Mouse (Mus musculus): Measurements from ENCODE around the gene Lta.

Lta gene

DNA sequence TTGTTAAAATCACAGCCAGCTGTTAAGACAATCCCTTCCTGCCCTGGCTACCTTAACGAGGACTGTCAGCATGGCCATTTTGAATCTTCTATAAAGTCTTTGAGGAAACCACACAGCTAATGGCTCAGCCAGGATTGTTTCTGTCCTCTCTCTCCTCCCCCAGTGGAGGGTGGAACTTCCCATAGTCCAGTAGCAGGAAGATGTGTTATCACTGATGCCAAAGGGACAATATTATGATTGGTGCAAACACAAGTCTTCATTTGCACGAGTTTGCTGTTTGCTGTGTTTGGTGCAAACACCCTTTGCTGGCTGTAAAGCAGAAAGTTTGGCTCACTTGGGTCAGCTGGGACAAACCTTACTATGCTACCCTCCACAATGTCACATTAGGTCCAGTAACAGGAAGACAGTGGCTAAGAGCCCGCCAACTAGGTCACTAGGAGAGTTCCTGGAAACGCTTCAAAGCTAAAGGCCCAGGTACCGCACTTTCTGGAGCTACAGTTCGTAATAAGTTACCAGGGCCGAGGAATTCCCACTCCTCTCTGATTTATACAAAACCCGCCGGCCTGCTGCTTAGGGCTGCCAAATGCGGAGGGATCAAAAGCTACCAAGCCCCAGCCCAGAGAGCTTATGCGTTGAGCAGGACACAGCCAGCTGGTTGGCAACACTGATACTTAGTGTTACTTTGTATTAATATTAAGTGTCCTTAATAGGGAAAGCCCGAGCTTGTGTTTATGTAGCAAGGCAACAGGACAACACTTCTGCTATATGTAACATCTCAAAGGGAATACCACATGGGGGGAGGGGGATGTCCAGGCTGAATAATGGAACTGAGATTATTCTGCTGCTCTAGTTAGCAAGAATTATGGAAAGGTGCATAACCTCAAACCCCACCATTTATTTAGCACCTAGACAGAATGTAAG lies 35.5 kb upstream of the Lta start:
- 19% methylated on average over 12 of the region's 12 CpGs for WGBS

DNA sequence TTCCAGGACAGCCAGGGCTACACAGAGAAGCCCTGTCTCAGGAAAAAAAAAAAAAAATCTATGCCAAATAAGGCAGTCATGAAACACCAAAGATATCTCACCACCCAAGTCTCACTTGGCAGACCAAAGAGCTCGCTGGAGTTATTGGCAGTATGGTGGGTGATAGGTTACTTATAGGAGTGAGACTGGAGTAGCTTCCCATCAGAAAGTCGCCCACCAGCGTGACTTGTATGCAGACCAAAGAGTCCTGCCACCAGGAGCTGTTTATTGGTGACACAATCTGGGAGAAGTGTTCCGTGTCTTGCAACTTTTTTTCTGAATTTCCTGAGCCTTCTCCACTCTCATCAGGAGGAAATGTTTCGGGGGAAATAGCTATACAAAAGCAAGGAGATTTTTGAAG lies 34.5 kb upstream of the Lta start:
- 55% methylated on average over 5 of the region's 5 CpGs for WGBS

DNA sequence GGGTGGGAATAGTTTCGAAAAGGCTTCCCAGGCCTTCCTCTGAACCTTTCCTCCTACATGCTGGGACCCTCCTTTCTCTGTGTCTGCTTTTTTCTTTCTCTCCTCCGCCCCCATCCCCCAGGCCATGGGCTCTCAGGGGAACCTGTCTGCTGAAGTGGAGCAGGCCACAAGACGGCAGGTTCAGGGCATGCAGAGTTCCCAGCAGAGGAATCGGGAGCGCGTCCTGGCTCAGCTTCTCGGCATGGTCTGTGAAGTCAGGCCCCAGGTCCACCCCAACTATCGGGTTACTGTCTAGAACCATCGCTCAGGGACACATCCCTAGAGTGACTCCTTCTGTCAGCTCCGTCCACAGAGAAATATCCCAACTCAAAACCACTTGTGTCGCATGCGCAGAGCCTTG lies 32.4 kb upstream of the Lta start:
- 86% methylated on average over 12 of the region's 12 CpGs for WGBS

DNA sequence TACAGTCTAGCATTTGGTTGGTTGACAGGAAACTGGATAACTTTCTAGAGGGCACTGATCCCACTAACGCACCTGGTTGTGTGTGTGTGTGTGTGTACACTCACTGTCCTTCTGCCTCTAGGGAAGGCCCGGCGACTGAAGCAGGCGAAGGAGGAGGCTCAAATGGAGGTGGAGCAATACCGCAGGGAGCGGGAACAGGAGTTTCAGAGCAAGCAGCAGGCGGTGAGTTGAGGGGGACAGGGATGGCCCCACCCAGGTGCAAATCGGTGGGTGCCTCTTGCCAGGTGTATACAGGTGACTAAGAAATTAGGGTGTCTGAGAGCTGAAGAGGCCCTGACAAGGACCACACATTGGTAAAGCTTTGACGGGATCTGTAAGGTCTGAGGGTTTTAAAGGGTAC lies 31.8 kb upstream of the Lta start:
- WGBS: 32% methylated on average over 9 of the region's 9 CpGs

DNA sequence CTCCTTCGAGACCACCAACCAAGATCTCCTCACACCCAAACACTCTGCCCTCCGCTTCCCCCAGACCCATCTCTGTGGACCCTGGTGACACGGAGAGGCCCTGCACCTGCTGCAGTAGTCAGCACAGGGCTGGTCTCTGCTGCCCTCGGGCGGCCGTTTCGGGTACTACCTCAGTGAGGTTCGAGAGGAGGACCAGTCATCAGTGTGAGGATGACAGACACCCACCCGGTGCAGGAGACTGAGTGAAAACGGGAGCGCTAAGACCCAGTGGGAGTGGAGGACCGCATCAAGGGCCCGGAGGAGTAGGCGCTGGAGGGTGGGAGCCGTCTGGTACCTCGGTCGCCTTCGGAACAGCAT lies 31.2 kb upstream of the Lta start:
- WGBS: under 1% methylated on average over 18 of the region's 18 CpGs

DNA sequence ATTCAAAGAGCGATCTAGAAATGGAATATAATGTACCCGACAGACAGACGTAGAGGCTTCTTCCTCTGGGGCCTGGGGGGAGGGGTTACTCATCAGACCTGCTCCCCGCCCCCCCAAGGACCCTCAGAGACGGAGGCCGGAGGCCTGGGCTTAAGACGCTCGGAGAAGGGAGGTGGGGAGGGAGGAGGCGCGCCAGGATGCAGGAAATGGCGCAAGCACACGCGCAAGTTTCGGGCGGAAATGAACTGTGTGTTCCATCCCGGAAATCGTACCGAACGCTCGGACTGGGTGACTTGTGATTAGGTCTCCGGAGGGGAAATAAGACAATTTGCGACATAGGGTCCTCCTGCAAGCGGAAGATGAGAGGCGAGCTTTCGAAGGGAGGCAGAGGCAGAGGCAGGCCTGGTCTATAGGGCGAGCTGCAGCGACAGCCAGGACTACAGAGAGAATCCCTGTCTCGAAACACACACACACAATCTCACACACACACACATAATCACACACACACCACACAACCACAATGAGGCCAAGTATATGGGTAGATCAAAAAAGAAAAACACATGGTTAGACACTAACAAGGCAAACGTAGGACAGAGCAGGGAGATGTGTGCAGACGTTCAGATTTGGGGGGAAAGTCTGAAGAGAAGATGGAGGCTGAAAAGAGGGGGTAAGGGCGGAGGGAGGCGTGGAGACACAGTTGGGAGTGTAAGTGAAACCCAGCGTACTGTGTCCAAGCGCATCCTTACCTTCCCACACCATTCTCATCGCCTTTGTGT lies 30.7 kb upstream of the Lta start, which contains the start of gene Nfkbil1:
Gene Nfkbil1 (minus strand): TSS at position 179 of the 776 bp plus-strand sequence.
- under 1% methylated on average over 35 of the region's 35 CpGs for WGBS

DNA sequence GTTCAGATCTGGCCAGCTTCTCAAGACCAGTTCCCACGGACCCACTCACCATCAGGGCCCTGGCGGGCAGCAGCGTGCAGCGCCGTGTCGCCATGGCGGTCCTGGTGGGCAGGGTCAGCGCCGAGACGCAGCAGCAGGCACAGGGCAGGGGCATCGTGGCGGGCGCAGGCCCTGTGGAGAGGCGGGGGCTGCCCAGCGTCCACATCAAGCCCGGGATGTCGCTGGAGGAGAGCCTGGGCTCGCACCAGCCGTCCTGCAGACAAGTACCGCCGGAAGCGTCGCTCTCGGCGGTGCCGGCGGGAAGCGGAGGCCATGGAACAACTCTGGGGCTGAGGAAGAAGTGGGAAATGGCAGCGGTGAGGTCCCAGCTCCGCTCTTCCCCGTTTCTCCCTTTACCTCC lies 29.8 kb upstream of the Lta start:
- under 1% methylated on average over 31 of the region's 31 CpGs for WGBS

DNA sequence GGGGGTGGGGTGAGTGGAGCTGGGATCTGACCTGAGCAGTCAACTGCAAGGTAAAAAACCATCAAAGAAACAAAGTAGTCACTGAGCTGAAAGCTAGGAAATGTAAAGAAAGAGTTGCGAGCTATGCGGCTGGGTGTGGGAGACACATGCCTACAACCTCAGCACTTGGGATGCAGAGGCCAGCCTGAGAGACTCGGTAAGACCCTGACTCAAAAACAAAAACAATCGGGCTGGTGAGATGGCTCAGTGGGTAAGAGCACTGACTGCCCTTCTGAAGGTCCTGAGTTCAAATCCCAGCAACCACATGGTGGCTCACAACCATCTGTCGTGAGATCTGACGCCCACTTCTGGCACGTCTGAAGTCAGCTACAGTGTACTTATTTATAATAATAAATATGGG lies 28.9 kb upstream of the Lta start:
- WGBS: 63% methylated on average over 7 of the region's 7 CpGs

DNA sequence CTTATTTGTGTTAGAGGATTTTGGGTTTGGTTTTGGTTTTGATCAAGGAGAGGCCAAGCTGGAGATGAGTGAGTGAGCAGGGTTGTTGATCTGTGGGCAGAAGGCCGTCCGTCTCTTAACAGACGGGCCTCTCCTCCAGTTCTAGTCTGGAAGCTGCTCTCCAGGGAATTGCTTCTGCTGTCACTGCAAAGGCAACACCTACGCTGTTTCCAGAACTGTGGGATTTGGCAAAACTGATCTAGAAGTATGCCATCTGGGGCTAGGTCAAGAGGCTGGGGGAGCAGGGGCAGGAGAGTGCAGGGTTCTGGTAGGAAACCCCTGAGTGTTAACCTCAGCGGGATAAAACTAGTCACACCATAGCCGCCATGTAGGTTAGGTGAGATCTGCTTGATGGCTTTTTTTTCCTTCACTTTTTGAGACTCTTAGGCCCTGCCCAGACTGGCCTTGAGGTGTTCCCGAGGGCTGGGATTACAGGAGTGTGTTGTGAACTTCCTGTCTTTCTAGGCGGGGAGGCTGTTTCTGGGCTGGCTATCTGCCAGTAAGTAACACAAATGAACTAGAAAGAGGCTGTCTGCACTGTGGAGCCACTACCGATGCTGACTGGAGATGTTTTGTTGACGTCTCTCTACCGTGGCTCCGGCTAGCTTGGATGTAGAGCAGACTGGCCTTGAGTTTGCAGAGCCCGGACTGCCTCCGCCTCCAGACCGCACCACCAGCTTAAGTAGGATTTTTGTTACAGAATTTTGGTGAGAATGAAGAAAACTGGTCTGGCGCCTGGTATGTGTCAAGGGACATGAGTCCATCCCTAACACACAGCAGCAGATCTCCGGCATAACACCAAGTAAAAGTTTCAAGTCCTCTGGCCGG lies 28.2 kb upstream of the Lta start, which contains the start of gene Atp6v1g2:
Gene Atp6v1g2 (plus strand): TSS at position 547 of the 867 bp plus-strand sequence.
- 49% methylated on average over 18 of the region's 18 CpGs for whole genome bisulfite sequencing

DNA sequence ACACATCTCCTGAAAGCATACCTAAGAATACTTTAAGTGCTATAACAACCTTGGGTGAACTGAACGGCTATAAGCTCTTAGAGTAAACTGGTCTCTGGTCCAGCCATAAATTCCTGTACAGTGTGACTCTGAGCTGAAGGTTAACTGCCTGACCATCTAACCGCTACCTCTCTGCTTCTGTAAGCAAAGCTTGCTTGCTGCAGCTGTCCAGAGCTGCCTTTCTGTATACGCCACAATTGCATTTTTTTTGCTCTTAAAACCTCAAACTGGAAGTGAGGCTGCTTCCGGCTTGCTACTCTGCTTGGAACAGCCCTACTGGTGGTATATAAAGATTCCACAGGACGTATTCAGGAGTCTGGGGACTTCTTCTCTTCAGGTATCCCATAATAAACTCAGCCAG lies 27.5 kb upstream of the Lta start:
- 76% methylated on average over 5 of the region's 5 CpGs for WGBS

DNA sequence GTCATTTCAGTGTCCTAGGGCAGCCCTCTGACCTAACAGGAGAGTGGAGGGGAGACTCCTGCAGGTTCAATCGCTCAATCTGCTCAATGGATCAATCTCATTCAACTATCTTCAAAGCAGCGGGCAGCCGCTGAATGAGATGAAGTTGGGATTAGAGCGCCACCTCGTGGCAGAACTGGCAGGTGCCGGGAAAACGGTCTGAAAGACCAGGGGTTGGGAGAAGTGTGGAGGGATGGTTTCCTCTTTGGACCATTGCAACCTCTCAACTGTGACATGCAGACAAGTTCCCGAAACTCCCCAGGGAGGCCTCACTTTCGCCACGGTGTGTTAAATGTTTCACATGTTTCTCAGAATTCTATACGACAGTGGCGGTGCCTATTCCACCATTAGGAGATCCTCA lies 26.9 kb upstream of the Lta start:
- 13% methylated on average over 12 of the region's 12 CpGs for WGBS

DNA sequence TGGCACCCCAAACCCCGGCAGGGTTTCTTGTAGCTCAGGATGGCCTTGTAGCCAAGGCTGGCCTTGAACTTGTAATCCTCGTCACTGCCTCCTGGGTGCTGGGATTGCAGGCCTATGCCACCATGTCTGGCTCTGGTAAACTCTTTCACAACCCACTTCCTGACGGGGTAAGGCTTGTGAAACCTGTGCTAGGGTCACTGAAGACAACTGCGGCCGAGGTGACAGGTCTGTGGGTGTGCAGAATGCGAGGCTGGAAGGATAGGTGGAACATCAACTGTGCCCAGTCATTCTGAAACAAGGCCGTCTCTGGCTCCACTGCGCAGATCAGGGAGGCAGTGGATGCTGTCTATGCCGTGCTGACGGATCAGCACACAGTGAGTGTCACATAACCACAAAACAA lies 25.9 kb upstream of the Lta start:
- WGBS: 85% methylated on average over 10 of the region's 10 CpGs

DNA sequence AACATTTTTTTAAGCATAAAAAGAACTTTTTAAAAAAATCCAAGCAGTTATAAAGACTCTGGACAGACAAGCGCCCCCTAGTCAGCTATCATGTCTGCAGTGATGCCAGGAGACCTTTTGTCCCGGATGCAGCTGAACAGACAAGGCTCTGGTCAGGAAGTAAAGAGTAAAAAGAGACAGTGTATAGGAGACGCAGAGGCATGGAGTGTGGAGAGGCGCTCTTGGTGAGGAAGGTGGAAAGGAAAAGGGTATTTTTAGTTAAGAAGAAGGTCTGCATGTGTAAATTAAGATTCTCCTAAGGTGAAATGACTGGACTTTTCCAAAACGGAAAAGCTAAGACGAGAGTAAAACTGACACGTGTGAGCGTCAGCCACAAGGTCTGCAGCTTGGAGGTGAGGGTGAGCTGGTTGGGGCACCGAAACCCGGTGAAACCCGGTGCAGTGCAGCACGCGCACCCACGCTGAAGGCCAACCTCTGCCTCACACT lies 21.5 kb upstream of the Lta start:
- WGBS: 76% methylated on average over 14 of the region's 14 CpGs

DNA sequence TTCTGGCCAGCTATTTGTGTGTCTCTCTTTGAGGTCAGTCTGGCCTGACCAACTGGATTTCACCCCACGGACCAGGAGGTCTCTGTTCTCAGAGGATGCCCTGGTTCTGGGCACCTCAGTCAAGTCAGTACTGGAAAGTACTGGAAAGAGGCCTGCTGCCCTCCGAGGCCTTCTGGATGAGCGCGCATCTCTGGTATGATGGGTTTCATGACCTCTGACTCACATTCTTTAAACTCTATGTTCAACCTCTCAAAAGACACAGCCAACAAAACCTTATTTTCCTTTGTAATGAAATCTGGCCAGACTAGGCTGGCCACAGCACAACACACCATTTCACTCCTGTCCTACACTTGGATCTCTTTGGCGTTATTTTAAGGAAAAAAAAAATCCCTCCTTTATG lies 20.3 kb upstream of the Lta start:
- 94% methylated on average over 5 of the region's 5 CpGs for WGBS

DNA sequence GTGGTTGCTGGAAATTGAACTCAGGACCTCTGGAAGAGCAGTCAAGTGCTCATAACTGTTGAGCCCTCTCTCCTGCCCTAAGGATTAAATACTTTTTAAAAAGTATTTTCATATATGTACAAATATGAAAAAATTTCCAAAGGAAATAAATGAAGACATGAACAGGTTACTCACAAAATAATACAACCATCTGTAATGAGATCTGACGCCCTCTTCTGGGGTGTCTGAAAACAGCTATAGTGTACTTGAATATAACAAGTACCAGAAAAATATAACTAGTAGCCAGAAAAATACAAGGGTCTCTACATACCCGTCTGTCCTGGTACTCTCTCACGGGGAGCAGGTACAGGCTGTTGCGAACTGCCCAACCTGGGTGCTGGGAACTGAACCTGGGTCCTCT lies 19.5 kb upstream of the Lta start:
- 93% methylated on average over 4 of the region's 4 CpGs for WGBS

DNA sequence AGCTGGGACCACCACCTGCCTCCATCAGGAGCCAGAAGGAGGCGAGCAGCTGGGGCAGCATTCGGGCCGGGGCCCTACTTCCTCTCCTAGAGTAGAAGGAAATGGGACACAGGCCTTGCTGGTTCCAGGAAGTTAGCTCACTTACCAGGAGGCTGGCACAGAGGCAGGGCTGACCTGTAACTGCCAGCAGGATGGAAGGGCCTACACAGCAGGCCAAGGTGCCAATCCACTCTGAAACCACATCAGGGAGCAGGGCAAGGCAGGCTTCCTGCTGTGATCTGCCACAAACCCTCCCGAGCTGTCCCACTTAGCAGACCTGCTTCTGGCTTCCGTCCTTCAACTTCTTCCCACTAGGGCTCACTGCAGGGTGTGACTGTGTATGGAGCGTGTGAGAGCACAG lies 17.1 kb upstream of the Lta start:
- WGBS: 70% methylated on average over 6 of the region's 6 CpGs

DNA sequence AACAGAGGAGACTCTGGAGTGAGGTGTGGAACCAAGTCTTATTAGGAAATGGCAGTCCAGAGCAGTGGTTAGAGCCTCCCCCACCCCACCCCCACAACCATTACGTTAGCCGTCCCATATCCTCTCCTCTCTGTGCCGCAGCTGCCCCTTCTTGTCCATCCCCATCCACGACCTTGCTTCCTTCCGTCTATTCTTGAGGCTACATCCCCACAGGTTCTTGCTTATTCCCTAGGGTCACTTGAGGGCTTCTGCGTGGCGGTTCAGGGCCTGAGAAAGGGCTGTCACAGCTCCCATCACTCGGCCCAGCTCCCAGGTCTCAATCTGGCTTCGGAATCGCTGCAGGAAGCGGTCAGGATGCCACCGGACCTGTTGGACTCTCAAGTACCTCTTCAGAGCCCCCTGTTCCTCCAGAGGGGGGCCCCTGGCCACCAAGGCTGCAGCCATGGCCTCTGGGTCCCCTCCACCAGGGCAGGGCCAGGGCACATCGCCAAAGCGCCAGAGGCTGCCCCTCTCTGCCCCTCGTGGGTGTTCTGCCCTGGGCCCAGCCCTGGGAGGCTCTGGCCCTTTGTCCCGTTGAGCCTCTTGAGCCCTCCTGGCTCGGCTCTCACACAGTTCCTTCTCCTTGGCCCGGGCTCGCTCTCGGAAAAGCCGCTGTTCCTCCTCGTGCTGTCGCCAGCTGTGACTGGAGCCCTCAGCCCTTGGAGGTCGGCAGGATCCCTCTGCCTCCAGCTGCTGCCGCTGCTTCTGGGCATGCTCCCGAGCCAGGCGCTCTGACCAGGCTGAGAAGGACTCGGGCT lies 15.2 kb upstream of the Lta start, which contains the start of gene Gm16181:
Gene Gm16181 (plus strand): TSS at position 679 of the 797 bp plus-strand sequence.
- WGBS: 76% methylated on average over 28 of the region's 28 CpGs

DNA sequence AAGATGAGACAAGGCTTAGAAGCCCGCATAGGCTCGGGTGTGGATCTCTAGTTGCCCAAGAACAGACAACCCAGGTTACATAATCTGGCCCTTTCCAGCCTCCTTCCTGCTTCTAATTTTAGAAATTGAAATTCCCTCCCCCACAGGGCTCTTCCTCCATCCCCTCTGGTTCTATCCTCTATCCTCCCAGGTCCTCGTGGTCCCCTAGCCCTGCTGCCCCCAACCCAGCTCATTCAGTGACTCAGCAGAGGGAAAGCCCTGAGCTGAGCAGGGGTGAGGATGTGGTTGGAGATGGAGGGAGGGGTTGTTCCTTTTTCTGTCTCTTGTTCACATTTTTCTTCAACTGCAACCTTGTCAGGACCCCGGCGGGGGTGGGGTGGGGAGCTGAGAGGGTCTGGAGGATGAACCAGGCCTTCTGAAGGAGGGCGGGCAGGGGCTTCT lies 14.5 kb upstream of the Lta start:
- WGBS: 62% methylated on average over 6 of the region's 6 CpGs

DNA sequence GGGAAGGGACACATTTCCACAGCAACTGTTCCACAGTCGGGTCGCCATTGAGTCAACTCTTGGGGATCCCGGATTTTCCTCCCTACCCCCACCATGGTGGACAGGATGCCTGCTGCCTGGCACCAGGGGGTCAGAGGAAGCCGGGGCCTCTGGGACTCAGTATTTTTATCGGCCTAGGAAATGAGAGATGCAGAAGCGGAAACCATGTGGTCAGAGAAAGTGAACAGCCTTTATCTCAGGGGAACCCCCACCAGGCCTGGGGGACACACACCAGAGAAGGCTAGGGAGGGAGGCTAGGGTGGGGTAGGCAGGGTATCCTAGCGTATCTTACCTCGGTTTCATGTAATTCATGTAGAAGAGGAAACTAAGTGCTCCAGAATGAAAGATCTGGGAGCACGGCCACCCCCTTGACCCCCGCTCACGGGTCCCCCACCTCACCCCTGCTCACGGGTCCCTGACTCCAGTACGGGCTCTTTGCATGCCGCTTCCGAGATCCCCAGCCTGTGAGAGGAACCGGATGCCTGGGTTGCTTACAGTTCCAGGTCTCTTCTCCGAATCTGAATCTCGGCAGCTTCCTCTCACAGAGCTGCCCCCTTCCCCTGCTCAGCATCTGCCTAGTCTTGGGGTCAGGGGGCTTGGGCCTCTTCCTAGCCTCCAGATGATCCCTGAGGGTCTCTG lies 13.5 kb upstream of the Lta start:
- WGBS: 79% methylated on average over 18 of the region's 18 CpGs

DNA sequence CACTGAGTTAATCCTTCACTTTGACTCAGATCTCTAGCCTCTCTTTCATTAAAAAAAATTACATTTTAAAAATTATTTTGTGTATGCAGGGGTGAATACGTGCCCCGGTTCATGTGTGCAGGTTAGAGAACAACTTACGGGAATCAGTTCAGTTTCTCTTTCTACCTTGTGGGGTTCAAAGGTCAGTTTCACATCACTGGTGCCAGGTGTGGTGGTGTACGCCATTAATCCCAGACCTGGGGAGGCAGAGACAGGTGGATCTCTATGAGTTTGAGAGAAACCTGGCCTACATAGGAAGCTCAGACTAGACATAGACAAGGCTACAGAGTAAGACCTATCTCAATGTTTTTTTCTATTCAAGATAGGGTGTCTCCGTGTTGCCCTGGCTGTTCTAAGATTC lies 7.9 kb upstream of the Lta start:
- WGBS: 95% methylated on average over 5 of the region's 5 CpGs
